Mouse (Mus musculus) megakaryocyte, embryonic 14.5 days (primary cell): ENCODE data around the gene Apba3.

ENCODE experiments used
- FLI1 ChIP-seq: IDR thresholded peaks from 2 replicates; pipeline ENCODE4 v1.6.1; 2012; ENCODE audit warnings: low read length, inconsistent platforms, mixed read lengths
- GATA1 ChIP-seq: IDR thresholded peaks from 3 replicates; pipeline ENCODE4 v1.6.1; 2012; ENCODE audit warnings: mixed read lengths, low read length, inconsistent platforms, borderline replicate concordance

- TF ChIP-seq GATA1 = no peak
- no peak for TF ChIP-seq FLI1
Observed at GRCm38 (mm10) chr10:81314201-81314600, 47.4 kb downstream of the Apba3 start.
